In genomic region chr3:98588707-98589106, GRCm38 (mm10) we compare ENCODE assay signal across 30 mouse cellular contexts. TPM values are rescaled to one million over a fixed set of nuclear protein-coding genes. Genes with fewer than 3 reads are reported as not detected.
DNase-seq lines count a peak whose midpoint lies in the region; ATAC-seq and TF ChIP-seq lines count a peak whose summit lies in the region.
"Had no signal": no experiment of that assay in that cellular context is flagged by ENCODE, and none has a peak within 500 bp of the region (broad histone marks: within the 10 kb centered on the region; RNA-seq: fewer than 3 reads in every experiment).

Gm10681 (minus strand) TSS chr3:98588807.

- H3K4me1 ChIP-seq in kidney, adult 2 months (ENCODE audit: control insufficient read depth, insufficient read depth, low read length) = no peaks in the 10 kb centered on the region
- H3K4me1 ChIP-seq in kidney, embryonic 16.5 days (ENCODE audit: insufficient read depth, low read length) = no peaks in the 10 kb centered on the region
- H3K4me1 ChIP-seq in liver, embryonic 13.5 days (replicated peaks) = no peaks in the 10 kb centered on the region
- H3K4me1 ChIP-seq in liver, embryonic 11.5 days (replicated peaks; ENCODE audit: control insufficient read depth, insufficient read depth, low read length) = no peaks in the 10 kb centered on the region
- H3K4me1 ChIP-seq: embryonic facial prominence, embryonic 10.5 days; embryonic facial prominence, embryonic 13.5 days; forebrain, embryonic 12.5 days; forebrain, embryonic 15.5 days; heart, embryonic 12.5 days; heart, embryonic 15.5 days had no signal

- TF ChIP-seq CTCF in kidney, adult 2 months (conservative IDR thresholded peaks at IDR 0.05; ENCODE audit: insufficient read depth, insufficient read length, low read depth, low read length) = no peak

- no peak for DNase-seq in kidney, adult 2 months
- DNase-seq in kidney, adult 9 months = no peak
- no peak for DNase-seq in kidney, postnatal 25 days
- DNase-seq in liver, embryonic 13.5 days = no peak
- no peak for DNase-seq in liver, embryonic 11.5 days (ENCODE audit: low spot score)
- DNase-seq: adrenal gland, adult 8-10 months; adrenal gland, postnatal 25 days; cerebellum, adult 11-12 months; cerebellum, adult 8-10 months; cerebellum, postnatal 10 days; cerebellum, postnatal 36 days; embryo, embryonic 11 days; gastrocnemius, postnatal 25 days; heart, adult 18-20 months; heart, postnatal 10 days; heart, postnatal 4 days had no signal

- H3K4me2 ChIP-seq in kidney, embryonic 16.5 days (replicated peaks; ENCODE audit: low read depth, low read length) = no peak within 1 kb of the TSS
- H3K4me2 ChIP-seq in liver, embryonic 13.5 days = no peak within 1 kb of the TSS
- no peak within 1 kb of the TSS for H3K4me2 ChIP-seq in liver, embryonic 11.5 days
- H3K4me2 ChIP-seq: embryonic facial prominence, embryonic 13.5 days; forebrain, embryonic 12.5 days; forebrain, embryonic 15.5 days; heart, embryonic 12.5 days; heart, embryonic 15.5 days; hindbrain, embryonic 14.5 days had no signal

- H3K9me3 ChIP-seq in kidney, embryonic 16.5 days (ENCODE audit: low read length) = no peaks in the 10 kb centered on the region
- H3K9me3 ChIP-seq in liver, embryonic 13.5 days (replicated peaks) = no peaks in the 10 kb centered on the region
- H3K9me3 ChIP-seq in liver, embryonic 11.5 days (ENCODE audit: control insufficient read depth, low read length) = no peaks in the 10 kb centered on the region
- H3K9me3 ChIP-seq: embryonic facial prominence, embryonic 10.5 days; embryonic facial prominence, embryonic 13.5 days; forebrain, embryonic 12.5 days; forebrain, embryonic 15.5 days; heart, embryonic 12.5 days; heart, embryonic 15.5 days had no signal

- H3K4me3 ChIP-seq in kidney, adult 2 months (ENCODE audit: insufficient read depth, low read depth, low read length) = no peak within 1 kb of the TSS
- H3K4me3 ChIP-seq in kidney, embryonic 16.5 days (ENCODE audit: low read length) = no peak within 1 kb of the TSS
- H3K4me3 ChIP-seq in liver, embryonic 13.5 days (replicated peaks) = no peak within 1 kb of the TSS
- no peak within 1 kb of the TSS for H3K4me3 ChIP-seq in liver, embryonic 11.5 days (ENCODE audit: low read depth, low read length)
- H3K4me3 ChIP-seq: embryonic facial prominence, embryonic 10.5 days; embryonic facial prominence, embryonic 13.5 days; erythroblast, embryonic 14.5 days; forebrain, embryonic 12.5 days; forebrain, embryonic 15.5 days; heart, embryonic 12.5 days; heart, embryonic 15.5 days had no signal

- H3K27me3 ChIP-seq in kidney, adult 2 months (replicated peaks; ENCODE audit: control insufficient read depth, insufficient read depth, low read length) = no peaks in the 10 kb centered on the region
- H3K27me3 ChIP-seq in kidney, embryonic 16.5 days (ENCODE audit: insufficient read depth, low read length) = no peaks in the 10 kb centered on the region
- H3K27me3 ChIP-seq in liver, embryonic 13.5 days = no peaks in the 10 kb centered on the region
- no peaks in the 10 kb centered on the region for H3K27me3 ChIP-seq in liver, embryonic 11.5 days (replicated peaks; ENCODE audit: control insufficient read depth, insufficient read depth, low read length)
- H3K27me3 ChIP-seq: embryonic facial prominence, embryonic 13.5 days; forebrain, embryonic 12.5 days; forebrain, embryonic 15.5 days; heart, embryonic 12.5 days; heart, embryonic 15.5 days had no signal

- no peaks in the 10 kb centered on the region for H3K36me3 ChIP-seq in kidney, adult 2 months (ENCODE audit: control insufficient read depth, insufficient read depth, low read length)
- no peaks in the 10 kb centered on the region for H3K36me3 ChIP-seq in kidney, embryonic 16.5 days (ENCODE audit: insufficient read depth, low read length)
- no peaks in the 10 kb centered on the region for H3K36me3 ChIP-seq in liver, embryonic 13.5 days
- H3K36me3 ChIP-seq in liver, embryonic 11.5 days (ENCODE audit: control insufficient read depth, insufficient read depth, low read length) = no peaks in the 10 kb centered on the region
- H3K36me3 ChIP-seq: embryonic facial prominence, embryonic 10.5 days; embryonic facial prominence, embryonic 13.5 days; forebrain, embryonic 12.5 days; forebrain, embryonic 15.5 days; heart, embryonic 12.5 days; heart, embryonic 15.5 days had no signal

- no peak within 1 kb of the TSS for H3K9ac ChIP-seq in kidney, embryonic 16.5 days (replicated peaks; ENCODE audit: low read length)
- H3K9ac ChIP-seq in liver, embryonic 13.5 days = no peak within 1 kb of the TSS
- H3K9ac ChIP-seq in liver, embryonic 11.5 days (ENCODE audit: low read depth, low read length) = no peak within 1 kb of the TSS
- H3K9ac ChIP-seq: embryonic facial prominence, embryonic 13.5 days; forebrain, embryonic 12.5 days; forebrain, embryonic 15.5 days; heart, embryonic 12.5 days; heart, embryonic 15.5 days; hindbrain, embryonic 14.5 days had no signal

- no peak within 1 kb of the TSS for H3K27ac ChIP-seq in kidney, adult 2 months (ENCODE audit: insufficient read depth, low read depth, low read length)
- H3K27ac ChIP-seq in kidney, embryonic 16.5 days (ENCODE audit: low read length) = no peak within 1 kb of the TSS
- H3K27ac ChIP-seq in liver, embryonic 13.5 days = peak within 1 kb of the TSS; percentile 55
- no peak within 1 kb of the TSS for H3K27ac ChIP-seq in liver, embryonic 11.5 days (ENCODE audit: low read depth, low read length)
- H3K27ac ChIP-seq: embryonic facial prominence, embryonic 10.5 days; embryonic facial prominence, embryonic 13.5 days; forebrain, embryonic 12.5 days; forebrain, embryonic 15.5 days; heart, embryonic 15.5 days; hindbrain, embryonic 14.5 days had no signal

- ATAC-seq in kidney, embryonic 16.5 days (ENCODE audit: low FRiP score, low TSS enrichment) = no peak
- no peak for ATAC-seq in liver, embryonic 13.5 days (ENCODE audit: low read depth)
- ATAC-seq in liver, embryonic 11.5 days (replicated peaks; ENCODE audit: low FRiP score) = no peak
- ATAC-seq: activated CD4-positive, CD25-positive, alpha-beta regulatory T cell, adult 4 months; forebrain, embryonic 15.5 days had no signal

- TF ChIP-seq POLR2A in kidney, adult 2 months (IDR thresholded peaks at IDR 0.05; ENCODE audit: low read depth, low read length) = no peak

RNA-seq across cellular contexts. Expression of gene Gm10681, which starts in this region (rescaled TPM):
- 795 and 1,015 TPM in 2 replicates for polyA plus RNA-seq in kidney, adult 2 months (2012; rRNA removed)
- polyA plus RNA-seq in kidney, embryonic 16.5 days (2015; fragmentation: Nextera tagmentation; extraction: Ambion mirVana) = 99.5 and 117 TPM in 2 replicates
- polyA plus RNA-seq in liver, embryonic 13.5 days (2015; fragmentation: Nextera tagmentation; extraction: Ambion mirVana) = 0.17 and 0.31 TPM in 2 replicates
- 0.11 and 0.22 TPM in 2 replicates for polyA plus RNA-seq in liver, embryonic 11.5 days (2014; fragmentation: Nextera tagmentation; extraction: Ambion mirVana)
- polyA plus RNA-seq: activated CD4-positive, CD25-positive, alpha-beta regulatory T cell, adult 4 months; brain, embryonic 14.5 days; cortical plate, adult 2 months; embryonic facial prominence, embryonic 10.5 days; embryonic facial prominence, embryonic 13.5 days; erythroblast, embryonic 14.5 days; forebrain, embryonic 12.5 days; forebrain, embryonic 15.5 days; gonadal fat pad, adult 2 months; heart, embryonic 12.5 days; heart, embryonic 15.5 days; hindbrain, embryonic 11.5 days had no signal

Comparison
In these comparisons a context has a peak if more than half of its experiments do, and no peak if none do; other contexts are left out.
1. RNA of gene Gm10681 (polyA plus RNA-seq): 795 to 1,015 TPM in kidney, adult 2 months and 99.5 to 117 TPM in kidney, embryonic 16.5 days; 0.17 to 0.31 TPM in liver, embryonic 13.5 days and 0.11 to 0.22 TPM in liver, embryonic 11.5 days; every median in the first group is over 10 times any median in the second.